Mouse (Mus musculus): ENCODE data around the gene Olfr1219. TPM values are rescaled to one million over a fixed set of nuclear protein-coding genes. Genes with fewer than 3 reads are reported as not detected.

The Olfr1219 gene
- polyA plus RNA-seq (2015; fragmentation: Nextera tagmentation; extraction: Ambion mirVana): not detected in 2 replicates

- ATAC-seq (ENCODE audit: low read depth): no peak
- H3K4me3 ChIP-seq: no peak within 1 kb of the TSS
- no peaks in the 10 kb centered on the region for H3K9me3 ChIP-seq
- H3K36me3 ChIP-seq: no peaks in the 10 kb centered on the region
- H3K27me3 ChIP-seq: no peaks in the 10 kb centered on the region
- no peak within 1 kb of the TSS for H3K27ac ChIP-seq (replicated peaks)
- H3K9ac ChIP-seq: no peak within 1 kb of the TSS
- 58% methylated on average over 1 of the region's 1 CpGs for WGBS
- no peak within 1 kb of the TSS for H3K4me2 ChIP-seq
- no peaks in the 10 kb centered on the region for H3K4me1 ChIP-seq (replicated peaks)
These were observed at the start of gene Olfr1219 for GRCm38 (mm10) chr2:89083413-89083812. Olfr1219 (minus strand) TSS chr2:89083513.

- Histone ChIP-seq H3K27ac (replicated peaks) (no peak within 1 kb of the TSS), H3K4me3 (no peak within 1 kb of the TSS), H3K4me1 (replicated peaks) (no peaks in the 10 kb centered on the region), H3K9me3 (no peaks in the 10 kb centered on the region), H3K9ac (no peak within 1 kb of the TSS), H3K36me3 (no peaks in the 10 kb centered on the region), H3K27me3 (no peaks in the 10 kb centered on the region), H3K4me2 (no peak within 1 kb of the TSS)
- WGBS: 84% methylated on average over 3 of the region's 3 CpGs
- ATAC-seq (ENCODE audit: low read depth): no peak
These were observed 49.6 kb upstream of the Olfr1219 start, which contains the start of gene Olfr1222 for GRCm38 (mm10) chr2:89132954-89133353. Olfr1222 (minus strand) TSS chr2:89133054.

- Histone ChIP-seq H3K4me3 (no peak within 1 kb of the TSS), H3K4me2 (no peak within 1 kb of the TSS), H3K9me3 (no peaks in the 10 kb centered on the region), H3K4me1 (replicated peaks) (no peaks in the 10 kb centered on the region), H3K9ac (no peak within 1 kb of the TSS), H3K36me3 (no peaks in the 10 kb centered on the region), H3K27me3 (no peaks in the 10 kb centered on the region), H3K27ac (replicated peaks) (no peak within 1 kb of the TSS)
- ATAC-seq (ENCODE audit: low read depth): no peak
- 91% methylated on average over 2 of the region's 2 CpGs for WGBS
These were observed 33.9 kb upstream of the Olfr1219 start, which contains the start of gene Olfr1221 for GRCm38 (mm10) chr2:89117183-89117582. Olfr1221 (minus strand) TSS chr2:89117283.

DNA sequence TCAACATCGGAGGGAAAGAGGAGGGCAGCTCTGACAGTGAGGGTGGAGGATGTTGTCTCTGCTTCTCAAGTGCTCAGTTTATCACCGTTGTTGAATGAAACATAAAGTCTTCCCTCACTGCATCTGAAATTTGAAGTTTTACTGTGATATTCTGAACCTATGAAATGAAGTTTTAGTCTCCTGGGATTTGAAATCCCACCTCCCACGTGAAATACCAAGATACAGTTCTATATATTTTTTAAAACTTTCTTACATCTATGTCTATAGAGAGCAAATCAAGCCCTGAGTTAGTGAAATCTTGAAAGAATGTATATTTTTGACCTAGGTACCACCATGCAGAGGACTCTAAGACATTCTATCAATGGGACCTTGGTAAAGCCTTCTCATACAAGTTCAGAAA, 23.4 kb upstream of the Olfr1219 start, which contains the start of gene Olfr1220:
TSS of gene Olfr1220 (minus strand) at position 101 of the 400 bp plus-strand sequence.
- Histone ChIP-seq H3K9me3 (no peaks in the 10 kb centered on the region), H3K4me3 (no peak within 1 kb of the TSS), H3K9ac (no peak within 1 kb of the TSS), H3K27me3 (no peaks in the 10 kb centered on the region), H3K36me3 (no peaks in the 10 kb centered on the region), H3K27ac (replicated peaks) (no peak within 1 kb of the TSS), H3K4me2 (no peak within 1 kb of the TSS), H3K4me1 (replicated peaks) (no peaks in the 10 kb centered on the region)
- ATAC-seq (ENCODE audit: low read depth): no peak
- 82% methylated on average over 3 of the region's 3 CpGs for WGBS

GRCm38 (mm10) chr2:89105651-89106050, 22.3 kb upstream of the Olfr1219 start:
- H3K27me3 ChIP-seq: no peaks in the 10 kb centered on the region
- H3K9ac ChIP-seq: no peak overlapping the region
- no peak overlapping the region for H3K4me2 ChIP-seq
- no peaks in the 10 kb centered on the region for H3K4me1 ChIP-seq (replicated peaks)
- H3K9me3 ChIP-seq: no peaks in the 10 kb centered on the region
- no peaks in the 10 kb centered on the region for H3K36me3 ChIP-seq
- ATAC-seq (ENCODE audit: low read depth): no peak
- H3K27ac ChIP-seq (replicated peaks): no peak overlapping the region
- H3K4me3 ChIP-seq: no peak overlapping the region

- Histone ChIP-seq H3K27me3 (no peaks in the 10 kb centered on the region), H3K9ac (no peak overlapping the region), H3K4me3 (no peak overlapping the region), H3K4me1 (replicated peaks) (no peaks in the 10 kb centered on the region), H3K27ac (replicated peaks) (no peak overlapping the region), H3K9me3 (no peaks in the 10 kb centered on the region), H3K4me2 (no peak overlapping the region), H3K36me3 (no peaks in the 10 kb centered on the region)
- WGBS: 100% methylated on average over 1 of the region's 1 CpGs
- no peak for ATAC-seq (ENCODE audit: low read depth)
These were observed 10.5 kb upstream of the Olfr1219 start for GRCm38 (mm10) chr2:89093848-89094247.

GRCm38 (mm10) chr2:89081487-89081886, 1.8 kb downstream of the Olfr1219 start:
- Histone ChIP-seq H3K36me3 (no peaks in the 10 kb centered on the region), H3K27ac (replicated peaks) (no peak overlapping the region), H3K9ac (no peak overlapping the region), H3K27me3 (no peaks in the 10 kb centered on the region), H3K4me1 (replicated peaks) (no peaks in the 10 kb centered on the region), H3K4me2 (no peak overlapping the region), H3K9me3 (no peaks in the 10 kb centered on the region), H3K4me3 (no peak overlapping the region)
- ATAC-seq (ENCODE audit: low read depth): no peak

- H3K4me3 ChIP-seq: no peak within 1 kb of the TSS
- H3K4me1 ChIP-seq (replicated peaks): no peaks in the 10 kb centered on the region
- no peaks in the 10 kb centered on the region for H3K27me3 ChIP-seq
- H3K4me2 ChIP-seq: no peak within 1 kb of the TSS
- H3K36me3 ChIP-seq: no peaks in the 10 kb centered on the region
- no peak for ATAC-seq (ENCODE audit: low read depth)
- no peaks in the 10 kb centered on the region for H3K9me3 ChIP-seq
- H3K9ac ChIP-seq: no peak within 1 kb of the TSS
- H3K27ac ChIP-seq (replicated peaks): no peak within 1 kb of the TSS
These were observed 22.2 kb downstream of the Olfr1219 start, which contains the start of gene Olfr1218 for GRCm38 (mm10) chr2:89061087-89061486. Olfr1218 (minus strand) TSS chr2:89061187.

DNA sequence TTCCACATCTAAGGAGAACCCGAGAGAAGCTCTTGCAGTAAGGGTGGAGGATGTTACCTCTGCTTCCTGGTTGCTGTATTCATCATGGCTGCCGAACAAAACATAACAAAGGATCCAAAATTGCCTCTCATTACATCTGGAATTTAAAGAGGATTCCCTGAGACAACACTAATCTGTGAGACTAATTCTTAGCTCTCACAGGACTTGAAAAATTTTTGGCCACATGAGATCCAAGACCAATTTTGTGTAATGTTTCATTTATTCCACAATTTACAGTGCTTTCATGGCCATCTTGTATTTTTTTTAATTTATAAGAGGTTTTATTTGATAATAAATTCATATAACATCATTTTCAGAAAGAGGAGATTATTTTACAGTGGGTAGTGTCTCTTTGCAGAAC, 51.3 kb downstream of the Olfr1219 start, which contains the start of gene Olfr1217:
TSS of gene Olfr1217 (minus strand) at position 101 of the 400 bp plus-strand sequence.
- 75% methylated on average over 2 of the region's 2 CpGs for WGBS
- Histone ChIP-seq H3K9ac (no peak within 1 kb of the TSS), H3K4me1 (replicated peaks) (no peaks in the 10 kb centered on the region), H3K27ac (replicated peaks) (no peak within 1 kb of the TSS), H3K4me3 (no peak within 1 kb of the TSS), H3K36me3 (no peaks in the 10 kb centered on the region), H3K4me2 (no peak within 1 kb of the TSS), H3K9me3 (no peaks in the 10 kb centered on the region), H3K27me3 (no peaks in the 10 kb centered on the region)
- no peak for ATAC-seq (ENCODE audit: low read depth)

Other genes with a start within 250 kb of the Olfr1219 start
- not detected in 2 replicates for gene Olfr1204, start 234.2 kb downstream of the Olfr1219 start, polyA plus RNA-seq (2015; fragmentation: Nextera tagmentation; extraction: Ambion mirVana)
- gene Olfr1206, start 220.3 kb downstream of the Olfr1219 start, polyA plus RNA-seq (2015; fragmentation: Nextera tagmentation; extraction: Ambion mirVana): not detected in 2 replicates
- not detected in 2 replicates for gene Olfr1208, start 181.2 kb downstream of the Olfr1219 start, polyA plus RNA-seq (2015; fragmentation: Nextera tagmentation; extraction: Ambion mirVana)
- gene Olfr1209, start 168.4 kb downstream of the Olfr1219 start, polyA plus RNA-seq (2015; fragmentation: Nextera tagmentation; extraction: Ambion mirVana): not detected in 2 replicates
- not detected in 2 replicates for gene Olfr1211, start 145.4 kb downstream of the Olfr1219 start, polyA plus RNA-seq (2015; fragmentation: Nextera tagmentation; extraction: Ambion mirVana)
- not detected in 2 replicates for gene Olfr1212, start 129.5 kb downstream of the Olfr1219 start, polyA plus RNA-seq (2015; fragmentation: Nextera tagmentation; extraction: Ambion mirVana)
- gene Gm13762, start 103.2 kb downstream of the Olfr1219 start, polyA plus RNA-seq (2015; fragmentation: Nextera tagmentation; extraction: Ambion mirVana): not detected in 2 replicates
- not detected in 2 replicates for gene Olfr1214, start 90.9 kb downstream of the Olfr1219 start, polyA plus RNA-seq (2015; fragmentation: Nextera tagmentation; extraction: Ambion mirVana)
- not detected in 2 replicates for gene Olfr1215, start 76.5 kb downstream of the Olfr1219 start, polyA plus RNA-seq (2015; fragmentation: Nextera tagmentation; extraction: Ambion mirVana)
- gene Olfr1216, start 65.2 kb downstream of the Olfr1219 start, polyA plus RNA-seq (2015; fragmentation: Nextera tagmentation; extraction: Ambion mirVana): not detected in 2 replicates
- not detected in 2 replicates for gene Olfr1217, start 51.4 kb downstream of the Olfr1219 start, polyA plus RNA-seq (2015; fragmentation: Nextera tagmentation; extraction: Ambion mirVana)
- gene Olfr1218, start 22.3 kb downstream of the Olfr1219 start, polyA plus RNA-seq (2015; fragmentation: Nextera tagmentation; extraction: Ambion mirVana): not detected in 2 replicates
- gene Olfr1220, start 23.3 kb upstream of the Olfr1219 start, polyA plus RNA-seq (2015; fragmentation: Nextera tagmentation; extraction: Ambion mirVana): not detected in 2 replicates
- not detected in 2 replicates for gene Olfr1221, start 33.8 kb upstream of the Olfr1219 start, polyA plus RNA-seq (2015; fragmentation: Nextera tagmentation; extraction: Ambion mirVana)
- not detected in 2 replicates for gene Olfr1222, start 49.5 kb upstream of the Olfr1219 start, polyA plus RNA-seq (2015; fragmentation: Nextera tagmentation; extraction: Ambion mirVana)
- not detected in 2 replicates for gene Olfr1223, start 68.0 kb upstream of the Olfr1219 start, polyA plus RNA-seq (2015; fragmentation: Nextera tagmentation; extraction: Ambion mirVana)
- not detected in 2 replicates for gene Olfr1224-ps1, start 80.6 kb upstream of the Olfr1219 start, polyA plus RNA-seq (2015; fragmentation: Nextera tagmentation; extraction: Ambion mirVana)
- not detected in 2 replicates for gene Olfr1225, start 91.2 kb upstream of the Olfr1219 start, polyA plus RNA-seq (2015; fragmentation: Nextera tagmentation; extraction: Ambion mirVana)
- not detected in 2 replicates for gene Olfr1226, start 116.5 kb upstream of the Olfr1219 start, polyA plus RNA-seq (2015; fragmentation: Nextera tagmentation; extraction: Ambion mirVana)
- not detected in 2 replicates for gene Olfr1228, start 170.5 kb upstream of the Olfr1219 start, polyA plus RNA-seq (2015; fragmentation: Nextera tagmentation; extraction: Ambion mirVana)
- gene Olfr1229, start 204.5 kb upstream of the Olfr1219 start, polyA plus RNA-seq (2015; fragmentation: Nextera tagmentation; extraction: Ambion mirVana): not detected in 2 replicates
- gene Olfr1230, start 213.8 kb upstream of the Olfr1219 start, polyA plus RNA-seq (2015; fragmentation: Nextera tagmentation; extraction: Ambion mirVana): not detected in 2 replicates
- not detected in 2 replicates for gene Olfr1231, start 223.6 kb upstream of the Olfr1219 start, polyA plus RNA-seq (2015; fragmentation: Nextera tagmentation; extraction: Ambion mirVana)
- gene Olfr1232, start 246.2 kb upstream of the Olfr1219 start, polyA plus RNA-seq (2015; fragmentation: Nextera tagmentation; extraction: Ambion mirVana): not detected in 2 replicates